Mouse (Mus musculus) limb, embryonic 12.5 days (tissue): ENCODE data around the gene Dcst2. TPM values are rescaled to one million over a fixed set of nuclear protein-coding genes. Genes with fewer than 3 reads are reported as not detected.

Experiments
- ATAC-seq: fragments of 200-750 bp; cut with Nextera tagmentation; 2 replicates; pipeline ENCODE4 v1.8.0; 2017; ENCODE audit warnings: low read depth, moderate TSS enrichment; ENCODE audit not compliant: insufficient number of reproducible peaks, insufficient read depth, low FRiP score, low TSS enrichment
- H3K27ac ChIP-seq: fragments of 300-500 bp; sonication (generic); 2 replicates; pipeline ENCODE4 v1.5.1; 2016; ENCODE audit warnings: mild to moderate bottlenecking, moderate library complexity
- H3K27me3 ChIP-seq: fragments of 300-500 bp; sonication (generic); 2 replicates; pipeline ENCODE4 v1.6.1; 2016; ENCODE audit warnings: mild to moderate bottlenecking, moderate library complexity
- H3K36me3 ChIP-seq: fragments of 300-500 bp; sonication (generic); 2 replicates; pipeline ENCODE4 v1.6.1; 2016; ENCODE audit warnings: mild to moderate bottlenecking, moderate library complexity
- H3K4me1 ChIP-seq: fragments of 300-500 bp; sonication (generic); replicated peaks from 2 replicates; pipeline ENCODE4 v1.6.1; 2016
- H3K4me2 ChIP-seq: fragments of 300-500 bp; sonication (generic); 2 replicates; pipeline ENCODE4 v1.6.1; 2016; ENCODE audit warnings: mild to moderate bottlenecking, moderate library complexity
- H3K4me3 ChIP-seq: fragments of 300-500 bp; sonication (generic); replicated peaks from 2 replicates; pipeline ENCODE4 v1.5.1; 2016; ENCODE audit warnings: mild to moderate bottlenecking
- H3K9ac ChIP-seq: fragments of 300-500 bp; sonication (generic); replicated peaks from 2 replicates; pipeline ENCODE4 v1.6.1; 2016; ENCODE audit warnings: mild to moderate bottlenecking, moderate library complexity
- H3K9me3 ChIP-seq: fragments of 300-500 bp; sonication (generic); 2 replicates; pipeline ENCODE4 v1.6.1; 2016; ENCODE audit warnings: mild to moderate bottlenecking, moderate library complexity
- WGBS: fragments of 180-500 bp; shearing (Covaris S2); methylation state at CpG from one replicate; pipeline ENCODE4 v1.1.7; 2016; 5-methylcytosine and 5-hydroxymethylcytosine counted together
- polyA plus RNA-seq: library from polyadenylated mRNA; unstranded; fragments of >200 nt; fragmentation: Nextera tagmentation; extraction: Ambion mirVana; gene quantifications from 2 replicates; pipeline ENCODE4 v1.2.1, GENCODE M21; 2016

Gene Dcst2
- polyA plus RNA-seq, 1 experiment from 2014 or later = 0.20 TPM

GRCm38 (mm10) chr3:89346815-89347540 is 14.8 kb upstream of the Dcst2 start:
- H3K4me1 ChIP-seq = peaks cover 17% of the 10 kb centered on the region
- no peak overlapping the region for H3K4me2 ChIP-seq
- no peak overlapping the region for H3K27ac ChIP-seq
- no peak for ATAC-seq
- WGBS = 85% methylated on average over 10 of the region's 10 CpGs
- no peaks in the 10 kb centered on the region for H3K9me3 ChIP-seq
- no peak overlapping the region for H3K4me3 ChIP-seq
- peaks cover 44% of the 10 kb centered on the region for H3K36me3 ChIP-seq
- peaks cover 46% of the 10 kb centered on the region for H3K27me3 ChIP-seq
- no peak overlapping the region for H3K9ac ChIP-seq

DNA sequence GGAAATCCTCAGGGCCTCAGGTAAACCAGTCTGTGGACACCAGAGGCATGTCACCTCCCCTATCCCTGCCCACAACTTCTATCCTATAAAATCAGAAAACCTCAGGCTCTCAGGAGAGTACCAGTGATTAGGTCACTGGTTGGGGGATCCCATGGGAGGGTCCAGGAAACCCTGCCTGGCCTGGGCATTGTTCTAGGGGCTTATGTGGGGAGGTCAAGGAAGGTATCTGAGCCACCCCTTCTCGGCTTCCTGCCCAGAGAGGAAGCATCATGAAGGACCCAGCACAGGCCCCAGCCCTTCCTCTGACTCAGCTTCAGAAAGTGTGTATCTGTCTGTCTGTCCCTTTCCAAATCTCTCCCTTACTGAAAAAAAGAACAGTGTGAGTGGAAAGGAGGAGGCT is 13.9 kb upstream of the Dcst2 start:
- Histone ChIP-seq H3K27me3 (peaks cover 46% of the 10 kb centered on the region), H3K9me3 (no peaks in the 10 kb centered on the region), H3K27ac (no peak overlapping the region), H3K36me3 (peaks cover 39% of the 10 kb centered on the region), H3K4me3 (no peak overlapping the region), H3K4me2 (0 out of 2 replicates have a peak overlapping the region, but pooled peaks have one; percentile 88), H3K4me1 (peaks cover 17% of the 10 kb centered on the region), H3K9ac (no peak overlapping the region)
- ATAC-seq = no peak
- 52% methylated on average over 1 of the region's 1 CpGs for WGBS

GRCm38 (mm10) chr3:89348911-89349868 is 12.6 kb upstream of the Dcst2 start:
- peaks cover 26% of the 10 kb centered on the region; the same call in 1 of the 2 replicates for H3K36me3 ChIP-seq
- peak overlapping the region; percentile 63 for H3K4me3 ChIP-seq
- WGBS = 2% methylated on average over 38 of the region's 38 CpGs
- ATAC-seq = peak; percentile 29; the same call in 1 of the 2 replicates
- H3K27ac ChIP-seq = peak overlapping the region; percentile 26; the same call in 1 of the 2 replicates
- peak overlapping the region; percentile 65 for H3K9ac ChIP-seq
- H3K27me3 ChIP-seq = peaks cover 46% of the 10 kb centered on the region
- peak overlapping the region; percentile 88 for H3K4me2 ChIP-seq
- H3K9me3 ChIP-seq = no peaks in the 10 kb centered on the region
- H3K4me1 ChIP-seq = peaks cover 17% of the 10 kb centered on the region

DNA sequence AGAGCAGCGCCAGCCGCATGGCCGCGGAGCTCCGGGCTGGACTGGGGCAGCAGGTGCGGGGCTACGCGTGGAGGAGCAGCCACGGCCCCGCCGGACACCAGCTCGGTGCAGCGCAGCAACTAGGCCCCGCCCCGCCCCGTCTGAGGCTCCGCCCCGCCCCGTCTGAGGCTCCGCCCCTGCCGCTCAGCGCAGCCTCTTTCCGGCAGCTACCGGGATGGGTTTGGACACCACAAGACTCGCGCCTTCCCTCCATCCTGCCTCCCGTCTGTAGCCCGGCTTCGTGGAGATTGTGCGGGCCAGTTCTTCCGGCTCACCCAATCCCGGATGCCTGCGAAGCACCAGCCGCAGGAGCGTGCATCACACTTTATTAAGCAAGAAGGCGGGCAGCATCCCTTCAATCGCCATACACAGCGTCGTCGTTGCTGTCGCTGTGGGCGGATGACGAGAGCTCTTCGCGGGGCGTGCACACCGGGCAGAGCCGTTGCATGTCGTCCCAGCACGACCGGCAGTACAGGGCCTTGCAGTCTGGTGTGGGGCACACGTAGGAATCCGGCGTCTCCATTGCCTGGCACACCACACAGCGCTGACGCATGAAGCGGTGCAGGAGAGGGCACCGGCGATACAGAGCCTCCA is 11.8 kb upstream of the Dcst2 start, which contains the start of gene Adam15:
Gene Adam15 (minus strand): TSS at position 128 of the 633 bp plus-strand sequence.
- peak within 1 kb of the TSS; percentile 63 for H3K4me3 ChIP-seq

GRCm38 (mm10) chr3:89351271-89351670 is 10.5 kb upstream of the Dcst2 start:
- Histone ChIP-seq H3K36me3 (peaks cover 7% of the 10 kb centered on the region; the same call in 1 of the 2 replicates), H3K4me2 (no peak overlapping the region), H3K27me3 (peaks cover 46% of the 10 kb centered on the region), H3K9me3 (no peaks in the 10 kb centered on the region), H3K4me3 (no peak overlapping the region), H3K4me1 (peaks cover 22% of the 10 kb centered on the region), H3K27ac (no peak overlapping the region), H3K9ac (no peak overlapping the region)
- no peak for ATAC-seq
- 56% methylated on average over 5 of the region's 5 CpGs for WGBS

More for the DNA sequence above, 11.8 kb upstream of the Dcst2 start, which contains the start of gene Adam15:
- 1% methylated on average over 58 of the region's 59 CpGs for WGBS
- no peaks in the 10 kb centered on the region for H3K9me3 ChIP-seq
- H3K9ac ChIP-seq = peak within 1 kb of the TSS; percentile 65
- H3K4me2 ChIP-seq = peak within 1 kb of the TSS; percentile 88
- H3K36me3 ChIP-seq = peaks cover 19% of the 10 kb centered on the region; the same call in 1 of the 2 replicates
- H3K27me3 ChIP-seq = peaks cover 46% of the 10 kb centered on the region
- peak within 1 kb of the TSS; percentile 26 for H3K27ac ChIP-seq
- ATAC-seq = peak; percentile 82
- peaks cover 20% of the 10 kb centered on the region for H3K4me1 ChIP-seq

GRCm38 (mm10) chr3:89354816-89355511 is 6.8 kb upstream of the Dcst2 start:
- H3K4me1 ChIP-seq = peaks cover 11% of the 10 kb centered on the region
- no peak overlapping the region for H3K27ac ChIP-seq
- ATAC-seq = 0 out of 2 replicates have a peak, but pooled peaks have one; percentile 8
- H3K27me3 ChIP-seq = peaks cover 29% of the 10 kb centered on the region
- H3K36me3 ChIP-seq = no peaks in the 10 kb centered on the region
- H3K4me2 ChIP-seq = no peak overlapping the region
- no peak overlapping the region for H3K9ac ChIP-seq
- 19% methylated on average over 5 of the region's 5 CpGs for WGBS
- H3K9me3 ChIP-seq = no peaks in the 10 kb centered on the region
- H3K4me3 ChIP-seq = no peak overlapping the region

- H3K36me3 ChIP-seq = no peaks in the 10 kb centered on the region
- H3K9ac ChIP-seq = no peak overlapping the region
- H3K27ac ChIP-seq = no peak overlapping the region
- H3K4me3 ChIP-seq = no peak overlapping the region
- H3K27me3 ChIP-seq = peaks cover 24% of the 10 kb centered on the region
- 79% methylated on average over 6 of the region's 6 CpGs for WGBS
- no peak overlapping the region for H3K4me2 ChIP-seq
- no peak for ATAC-seq
- no peaks in the 10 kb centered on the region for H3K9me3 ChIP-seq
- peaks cover 6% of the 10 kb centered on the region for H3K4me1 ChIP-seq
Measured at GRCm38 (mm10) chr3:89355512-89355902, 6.3 kb upstream of the Dcst2 start.

DNA sequence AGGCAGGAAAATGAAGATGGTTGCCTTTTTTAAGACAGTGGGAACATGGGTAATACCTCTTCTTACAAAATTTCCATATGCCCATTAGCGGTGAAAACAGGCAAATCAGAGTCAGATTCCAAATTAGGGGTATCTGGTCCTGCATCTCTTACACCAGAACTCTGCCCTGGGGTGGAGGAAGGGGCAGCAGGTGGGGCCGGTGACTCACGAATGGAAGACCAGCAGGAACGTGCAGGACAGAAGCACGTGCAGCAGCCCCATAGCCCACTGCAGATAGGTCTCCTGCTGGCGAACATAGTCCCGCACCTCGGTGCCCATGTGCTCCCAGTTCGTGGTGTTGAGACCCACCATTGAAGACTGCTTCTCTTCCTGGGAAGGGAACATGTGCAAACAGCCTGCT is 5.7 kb upstream of the Dcst2 start:
- H3K4me3 ChIP-seq = no peak overlapping the region
- no peak for ATAC-seq
- no peak overlapping the region for H3K9ac ChIP-seq
- H3K4me1 ChIP-seq = peaks cover 5% of the 10 kb centered on the region
- H3K27me3 ChIP-seq = peaks cover 20% of the 10 kb centered on the region; the same call in 1 of the 2 replicates
- H3K9me3 ChIP-seq = no peaks in the 10 kb centered on the region
- 67% methylated on average over 9 of the region's 9 CpGs for WGBS
- H3K36me3 ChIP-seq = no peaks in the 10 kb centered on the region
- no peak overlapping the region for H3K27ac ChIP-seq
- no peak overlapping the region for H3K4me2 ChIP-seq

DNA sequence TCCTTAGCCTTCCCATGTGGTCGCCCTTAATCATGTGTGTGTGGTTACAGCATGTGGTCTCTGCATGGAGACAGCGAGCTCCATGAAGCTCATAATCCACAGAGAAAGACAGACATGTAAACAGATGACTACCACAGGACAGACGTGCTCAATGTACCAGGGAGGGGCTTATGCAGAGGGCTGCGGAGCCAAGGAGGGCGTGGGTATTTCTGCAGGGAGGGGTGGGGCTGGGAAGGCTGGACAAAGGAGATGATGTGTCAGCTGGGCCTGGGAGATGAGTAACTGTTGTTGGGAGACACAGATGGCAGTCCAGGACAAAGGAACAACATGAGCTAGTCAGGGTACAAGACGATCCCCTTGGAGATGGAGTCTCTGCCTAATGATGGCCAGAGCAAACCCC is 2.1 kb upstream of the Dcst2 start:
- Histone ChIP-seq H3K4me2 (no peak overlapping the region), H3K4me3 (no peak overlapping the region), H3K4me1 (peaks cover 8% of the 10 kb centered on the region), H3K27ac (no peak overlapping the region), H3K36me3 (no peaks in the 10 kb centered on the region), H3K9ac (no peak overlapping the region), H3K27me3 (peaks cover 12% of the 10 kb centered on the region; the same call in 1 of the 2 replicates), H3K9me3 (no peaks in the 10 kb centered on the region)
- no peak for ATAC-seq
- WGBS = 79% methylated on average over 6 of the region's 6 CpGs

DNA sequence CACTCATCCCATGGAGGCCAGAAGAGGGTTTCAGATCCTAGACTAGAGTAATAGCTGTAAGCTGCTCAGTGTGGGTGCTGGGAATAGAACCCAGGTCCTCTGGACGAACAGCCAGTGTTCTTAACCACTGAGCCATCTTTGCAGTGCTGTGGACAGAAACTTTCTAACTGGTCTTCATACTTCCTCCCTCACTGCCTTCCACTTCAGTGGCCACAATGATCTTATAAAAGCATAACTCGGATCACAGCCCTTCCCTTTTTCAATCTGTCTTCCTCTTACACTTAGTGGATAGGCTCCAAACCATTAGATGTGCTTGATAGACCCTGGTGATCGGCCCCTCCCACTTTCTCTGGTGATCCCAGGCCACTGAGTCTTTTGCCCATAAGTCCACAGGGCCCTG is 1.5 kb upstream of the Dcst2 start:
- no peak for ATAC-seq
- peaks cover 13% of the 10 kb centered on the region; the same call in 1 of the 2 replicates for H3K27me3 ChIP-seq
- WGBS = 82% methylated on average over 3 of the region's 3 CpGs
- H3K27ac ChIP-seq = no peak overlapping the region
- H3K9ac ChIP-seq = no peak overlapping the region
- no peak overlapping the region for H3K4me2 ChIP-seq
- H3K4me3 ChIP-seq = no peak overlapping the region
- H3K36me3 ChIP-seq = no peaks in the 10 kb centered on the region
- peaks cover 4% of the 10 kb centered on the region; the same call in 1 of the 2 replicates for H3K4me1 ChIP-seq
- H3K9me3 ChIP-seq = no peaks in the 10 kb centered on the region
